Mouse (Mus musculus) liver, embryonic 16.5 days (tissue): ENCODE results near the gene Elavl2. TPM values are rescaled to one million over a fixed set of nuclear protein-coding genes. Genes with fewer than 3 reads are reported as not detected.
"Not testable (repeated sequence)": the region's sequence is repeated elsewhere in the genome, so short reads cannot be mapped to it uniquely, and the experiment has no call there.

ENCODE experiments used
- ATAC-seq: fragments of 200-750 bp; cut with Nextera tagmentation; 2 replicates; pipeline ENCODE4 v1.8.0; 2017; ENCODE audit warnings: low read depth, mild to moderate bottlenecking, moderate number of reproducible peaks, moderate library complexity
- H3K27ac ChIP-seq: fragments of 300-500 bp; sonication (generic); 2 replicates; pipeline ENCODE4 v1.5.1; 2014; ENCODE audit warnings: mild to moderate bottlenecking, low read length
- H3K27me3 ChIP-seq: fragments of 300-500 bp; sonication (generic); 2 replicates; pipeline ENCODE4 v1.6.1; 2014; ENCODE audit warnings: low read depth, low read length, mixed read lengths; ENCODE audit not compliant: control insufficient read depth, insufficient read depth
- H3K36me3 ChIP-seq: fragments of 300-500 bp; sonication (generic); 2 replicates; pipeline ENCODE4 v1.6.1; 2014; ENCODE audit warnings: mild to moderate bottlenecking; ENCODE audit not compliant: control insufficient read depth, insufficient read depth
- H3K4me1 ChIP-seq: fragments of 300-500 bp; sonication (generic); 2 replicates; pipeline ENCODE4 v1.6.1; 2014; ENCODE audit warnings: low read depth, low read length, mixed read lengths; ENCODE audit not compliant: control insufficient read depth
- H3K4me2 ChIP-seq: fragments of 300-500 bp; sonication (generic); 2 replicates; pipeline ENCODE4 v1.6.1; 2014; ENCODE audit warnings: low read depth, low read length, mixed read lengths
- H3K4me3 ChIP-seq: fragments of 300-500 bp; sonication (generic); 2 replicates; pipeline ENCODE4 v1.5.1; 2014; ENCODE audit warnings: low read depth, mild to moderate bottlenecking, low read length
- H3K9ac ChIP-seq: fragments of 300-500 bp; sonication (generic); 2 replicates; pipeline ENCODE4 v1.6.1; 2014; ENCODE audit warnings: low read depth, low read length
- H3K9me3 ChIP-seq: fragments of 300-500 bp; sonication (generic); replicated peaks from 2 replicates; pipeline ENCODE4 v1.6.1; 2016; ENCODE audit warnings: low read length; ENCODE audit not compliant: control insufficient read depth
- WGBS: fragments of 180-500 bp; shearing (Covaris S2); extraction: QIAGEN DNeasy Blood & Tissue Kit; methylation state at CpG from one replicate; pipeline ENCODE4 v1.1.7; 2014; ENCODE audit not compliant: insufficient replicate concordance; 5-methylcytosine and 5-hydroxymethylcytosine counted together
- polyA plus RNA-seq: library from polyadenylated mRNA; unstranded; fragments of >200 nt; fragmentation: Nextera tagmentation; extraction: Ambion mirVana; gene quantifications from 2 replicates; pipeline ENCODE4 v1.2.1, GENCODE M21; 2015

Elavl2 gene
- polyA plus RNA-seq, 1 experiment from 2014 or later = 0.07 TPM

GRCm38 (mm10) chr4:91268390-91268789, 132.2 kb downstream of the Elavl2 start:
- Histone ChIP-seq H3K9me3 (no peaks in the 10 kb centered on the region), H3K4me3 (no peak overlapping the region), H3K36me3 (no peaks in the 10 kb centered on the region), H3K4me1 (no peaks in the 10 kb centered on the region), H3K27me3 (no peaks in the 10 kb centered on the region), H3K9ac (no peak overlapping the region), H3K4me2 (no peak overlapping the region), H3K27ac (no peak overlapping the region)
- ATAC-seq = no peak
- WGBS = 55% methylated on average over 1 of the region's 1 CpGs

GRCm38 (mm10) chr4:91263733-91264440, 136.7 kb downstream of the Elavl2 start:
- Histone ChIP-seq H3K9ac (no peak overlapping the region), H3K27ac (no peak overlapping the region), H3K4me3 (no peak overlapping the region), H3K4me1 (no peaks in the 10 kb centered on the region), H3K36me3 (no peaks in the 10 kb centered on the region), H3K27me3 (no peaks in the 10 kb centered on the region), H3K4me2 (no peak overlapping the region), H3K9me3 (no peaks in the 10 kb centered on the region)
- no peak for ATAC-seq
- 72% methylated on average over 19 of the region's 19 CpGs for WGBS

- no peaks in the 10 kb centered on the region for H3K9me3 ChIP-seq
- H3K4me3 ChIP-seq = no peak overlapping the region
- H3K4me2 ChIP-seq = no peak overlapping the region
- H3K4me1 ChIP-seq = no peaks in the 10 kb centered on the region
- no peak for ATAC-seq
- H3K27ac ChIP-seq = no peak overlapping the region
- 65% methylated on average over 8 of the region's 8 CpGs for WGBS
- H3K9ac ChIP-seq = no peak overlapping the region
- H3K36me3 ChIP-seq = no peaks in the 10 kb centered on the region
- H3K27me3 ChIP-seq = no peaks in the 10 kb centered on the region
Measured at GRCm38 (mm10) chr4:91262839-91263238, 137.7 kb downstream of the Elavl2 start.

- WGBS = 65% methylated on average over 4 of the region's 4 CpGs
- H3K9me3 ChIP-seq = no peaks in the 10 kb centered on the region
- H3K27me3 ChIP-seq = no peaks in the 10 kb centered on the region
Measured at GRCm38 (mm10) chr4:91260622-91261021, 140.0 kb downstream of the Elavl2 start.

GRCm38 (mm10) chr4:91248650-91249049, 151.9 kb downstream of the Elavl2 start:
- Histone ChIP-seq H3K36me3 (no peaks in the 10 kb centered on the region), H3K4me1 (no peaks in the 10 kb centered on the region)

More at GRCm38 (mm10) chr4:91260622-91261021, 140.0 kb downstream of the Elavl2 start:
- Histone ChIP-seq H3K9ac (no peak overlapping the region), H3K4me3 (no peak overlapping the region), H3K36me3 (no peaks in the 10 kb centered on the region), H3K27ac (no peak overlapping the region), H3K4me2 (no peak overlapping the region), H3K4me1 (no peaks in the 10 kb centered on the region)
- no peak for ATAC-seq

GRCm38 (mm10) chr4:91245136-91245535, 155.4 kb downstream of the Elavl2 start:
- not testable (repeated sequence) for H3K27ac ChIP-seq, H3K4me3 ChIP-seq, H3K4me1 ChIP-seq, H3K9ac ChIP-seq, H3K36me3 ChIP-seq, H3K4me2 ChIP-seq, H3K27me3 ChIP-seq, H3K9me3 ChIP-seq, ATAC-seq
- 78% methylated on average over 4 of the region's 8 CpGs for WGBS

More at GRCm38 (mm10) chr4:91248650-91249049, 151.9 kb downstream of the Elavl2 start:
- H3K4me2 ChIP-seq = no peak overlapping the region
- H3K27me3 ChIP-seq = no peaks in the 10 kb centered on the region
- no peak overlapping the region for H3K4me3 ChIP-seq
- ATAC-seq = no peak
- no peaks in the 10 kb centered on the region for H3K9me3 ChIP-seq
- H3K27ac ChIP-seq = no peak overlapping the region
- H3K9ac ChIP-seq = no peak overlapping the region
- WGBS = 57% methylated on average over 1 of the region's 1 CpGs

GRCm38 (mm10) chr4:91244554-91244953, 156.0 kb downstream of the Elavl2 start:
- ATAC-seq = no peak
- Histone ChIP-seq H3K36me3 (no peaks in the 10 kb centered on the region), H3K27me3 (no peaks in the 10 kb centered on the region), H3K4me2 (no peak overlapping the region), H3K4me3 (no peak overlapping the region), H3K9ac (no peak overlapping the region), H3K9me3 (no peaks in the 10 kb centered on the region), H3K4me1 (no peaks in the 10 kb centered on the region), H3K27ac (no peak overlapping the region)
- WGBS = 65% methylated on average over 9 of the region's 9 CpGs

- ATAC-seq = no peak
- H3K4me3 ChIP-seq = no peak overlapping the region
- no peaks in the 10 kb centered on the region for H3K36me3 ChIP-seq
- H3K9ac ChIP-seq = no peak overlapping the region
- H3K9me3 ChIP-seq = no peaks in the 10 kb centered on the region
- 77% methylated on average over 4 of the region's 4 CpGs for WGBS
- H3K4me2 ChIP-seq = no peak overlapping the region
- H3K27me3 ChIP-seq = no peaks in the 10 kb centered on the region
- H3K4me1 ChIP-seq = no peaks in the 10 kb centered on the region
- no peak overlapping the region for H3K27ac ChIP-seq
Measured at GRCm38 (mm10) chr4:91243896-91244295, 156.7 kb downstream of the Elavl2 start.

GRCm38 (mm10) chr4:91238739-91239485, 161.7 kb downstream of the Elavl2 start:
- Histone ChIP-seq H3K4me2 (no peak overlapping the region), H3K27ac (no peak overlapping the region), H3K9me3 (no peaks in the 10 kb centered on the region), H3K36me3 (no peaks in the 10 kb centered on the region), H3K4me1 (no peaks in the 10 kb centered on the region), H3K27me3 (no peaks in the 10 kb centered on the region), H3K9ac (no peak overlapping the region), H3K4me3 (no peak overlapping the region)
- WGBS = 65% methylated on average over 6 of the region's 6 CpGs
- ATAC-seq = no peak
